Mouse (Mus musculus): ENCODE data around the gene St14. TPM values are rescaled to one million over a fixed set of nuclear protein-coding genes. Genes with fewer than 3 reads are reported as not detected.

The St14 gene
- polyA plus RNA-seq, 1 experiment: 0.02 TPM

DNA sequence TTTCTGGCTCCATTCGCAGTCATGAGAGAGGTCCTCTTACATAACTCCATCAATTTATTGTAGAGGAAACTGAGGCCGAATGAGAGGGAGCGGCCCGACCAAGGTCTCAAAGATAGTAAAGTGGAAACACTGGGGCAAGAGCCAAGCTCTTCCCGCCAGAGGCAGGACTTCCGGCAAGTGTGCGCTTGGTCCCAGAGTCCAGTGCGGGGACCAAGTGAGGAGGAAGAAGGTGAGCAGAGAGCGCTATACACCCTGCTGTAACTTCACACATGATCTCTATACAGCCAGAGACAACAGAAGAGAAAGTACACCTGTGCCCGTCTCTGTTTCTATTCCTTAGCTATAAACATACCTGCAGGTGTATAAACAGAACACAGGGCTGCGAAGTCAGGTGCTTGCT, 14.6 kb downstream of the St14 start:
- Histone ChIP-seq H3K27me3 (ENCODE audit: control insufficient read depth, insufficient read depth, insufficient read length) (no peaks in the 10 kb centered on the region), H3ac (ENCODE audit: control insufficient read depth, insufficient read length) (no peak overlapping the region), H3K79me2 (ENCODE audit: control insufficient read depth, insufficient read depth) (no peaks in the 10 kb centered on the region), H3K4me2 (ENCODE audit: low read depth) (no peak overlapping the region), H3K36me3 (ENCODE audit: control insufficient read depth, insufficient read depth) (no peaks in the 10 kb centered on the region), H3K4me3 (no peak overlapping the region)
- TF ChIP-seq REST (IDR thresholded peaks at IDR 0.05; ENCODE audit: insufficient read depth, insufficient read length) (no peak), POLR2AphosphoS2 (IDR thresholded peaks at IDR 0.05; ENCODE audit: insufficient read length, low read depth) (no peak), MYOG (IDR thresholded peaks at IDR 0.05; ENCODE audit: control insufficient read depth in 1 of 3, insufficient read depth in 1 of 3, insufficient read length in 2 of 3, low read depth in 2 of 3) (no peak), E2F4 (IDR thresholded peaks at IDR 0.05; ENCODE audit: insufficient read depth) (no peak), MAX (IDR thresholded peaks at IDR 0.05; ENCODE audit: low read depth) (no peak), TCF12 (IDR thresholded peaks at IDR 0.05; ENCODE audit: insufficient read depth, poor library complexity, severe bottlenecking) (no peak), USF1 (IDR thresholded peaks at IDR 0.05; ENCODE audit: low read depth) (no peak), TCF3 (IDR thresholded peaks at IDR 0.05; ENCODE audit: insufficient read length, low read depth) (no peak), MYOD1 (IDR thresholded peaks at IDR 0.05; ENCODE audit: control insufficient read depth in 1 of 3, insufficient read length in 2 of 3, low read depth in 2 of 3) (no peak), POLR2A (IDR thresholded peaks at IDR 0.05; ENCODE audit: insufficient read length, low read depth) (no peak), CEBPB (IDR thresholded peaks at IDR 0.05; ENCODE audit: insufficient read depth, poor library complexity, severe bottlenecking) (no peak), SRF (IDR thresholded peaks at IDR 0.05; ENCODE audit: control insufficient read depth, insufficient read length, low read depth) (no peak)

DNA sequence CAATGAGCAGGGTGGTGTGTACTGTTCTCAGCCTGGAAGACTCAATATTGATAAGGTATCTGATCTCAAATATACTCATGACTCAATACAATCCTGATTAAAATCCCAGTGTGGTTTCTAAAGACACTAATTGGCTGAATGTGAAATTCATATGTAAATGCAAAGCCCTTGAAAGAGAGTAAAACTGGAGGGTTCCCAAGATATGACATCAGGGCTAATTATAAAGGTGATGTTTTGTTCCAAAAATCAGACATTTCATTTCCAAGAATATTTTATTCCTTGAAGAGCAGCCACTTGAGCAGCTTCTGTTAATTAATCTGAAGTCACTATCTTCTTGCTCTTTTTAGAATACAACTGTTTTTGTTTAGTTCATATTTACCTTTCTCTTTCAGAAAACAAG, 16.1 kb downstream of the St14 start:
- Histone ChIP-seq H3K4me3 (no peak overlapping the region), H3K4me2 (ENCODE audit: low read depth) (no peak overlapping the region), H3K27me3 (ENCODE audit: control insufficient read depth, insufficient read depth, insufficient read length) (no peaks in the 10 kb centered on the region), H3K36me3 (ENCODE audit: control insufficient read depth, insufficient read depth) (no peaks in the 10 kb centered on the region), H3K79me2 (ENCODE audit: control insufficient read depth, insufficient read depth) (no peaks in the 10 kb centered on the region), H3ac (ENCODE audit: control insufficient read depth, insufficient read length) (no peak overlapping the region)
- TF ChIP-seq POLR2AphosphoS2 (IDR thresholded peaks at IDR 0.05; ENCODE audit: insufficient read length, low read depth) (no peak), CEBPB (IDR thresholded peaks at IDR 0.05; ENCODE audit: insufficient read depth, poor library complexity, severe bottlenecking) (no peak), REST (IDR thresholded peaks at IDR 0.05; ENCODE audit: insufficient read depth, insufficient read length) (no peak), POLR2A (IDR thresholded peaks at IDR 0.05; ENCODE audit: insufficient read length, low read depth) (no peak), USF1 (IDR thresholded peaks at IDR 0.05; ENCODE audit: low read depth) (no peak)

DNA sequence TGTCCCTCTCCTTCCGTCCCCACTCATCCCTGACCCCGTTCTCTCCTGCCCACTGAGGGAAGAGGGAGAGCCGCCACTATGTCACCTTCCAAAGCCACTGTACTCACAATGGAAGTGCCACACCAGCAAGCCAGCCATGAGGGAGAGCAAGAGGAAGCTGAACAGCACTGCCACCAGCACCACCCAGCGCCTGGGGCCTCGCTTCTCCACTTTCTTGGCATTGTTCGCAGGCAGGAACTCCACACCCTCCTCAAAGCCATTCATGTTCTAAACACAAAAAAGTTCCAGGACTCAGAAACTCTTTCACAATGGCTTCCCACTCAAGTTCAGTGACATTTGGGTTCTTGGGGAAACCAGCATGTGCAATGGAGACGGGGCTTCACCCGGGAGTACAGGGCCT, 23.2 kb downstream of the St14 start:
- H3K27me3 ChIP-seq (ENCODE audit: control insufficient read depth, insufficient read depth, insufficient read length): peaks cover 55% of the 10 kb centered on the region
- TF ChIP-seq POLR2AphosphoS2 (IDR thresholded peaks at IDR 0.05; ENCODE audit: insufficient read length, low read depth) (no peak), MYOG (IDR thresholded peaks at IDR 0.05; ENCODE audit: control insufficient read depth in 1 of 3, insufficient read depth in 1 of 3, insufficient read length in 2 of 3, low read depth in 2 of 3) (no peak), MAX (IDR thresholded peaks at IDR 0.05; ENCODE audit: low read depth) (no peak), TCF12 (IDR thresholded peaks at IDR 0.05; ENCODE audit: insufficient read depth, poor library complexity, severe bottlenecking) (no peak), SRF (IDR thresholded peaks at IDR 0.05; ENCODE audit: control insufficient read depth, insufficient read length, low read depth) (no peak), USF1 (IDR thresholded peaks at IDR 0.05; ENCODE audit: low read depth) (no peak), E2F4 (IDR thresholded peaks at IDR 0.05; ENCODE audit: insufficient read depth) (no peak), POLR2A (IDR thresholded peaks at IDR 0.05; ENCODE audit: insufficient read length, low read depth) (no peak), CEBPB (IDR thresholded peaks at IDR 0.05; ENCODE audit: insufficient read depth, poor library complexity, severe bottlenecking) (no peak), REST (IDR thresholded peaks at IDR 0.05; ENCODE audit: insufficient read depth, insufficient read length) (no peak), MYOD1 (IDR thresholded peaks at IDR 0.05; ENCODE audit: control insufficient read depth in 1 of 3, insufficient read length in 2 of 3, low read depth in 2 of 3) (no peak), TCF3 (IDR thresholded peaks at IDR 0.05; ENCODE audit: insufficient read length, low read depth) (no peak)
- no peaks in the 10 kb centered on the region for H3K36me3 ChIP-seq (ENCODE audit: control insufficient read depth, insufficient read depth)
- no peak overlapping the region for H3K4me2 ChIP-seq (ENCODE audit: low read depth)
- no peak overlapping the region for H3ac ChIP-seq (ENCODE audit: control insufficient read depth, insufficient read length)
- no peak overlapping the region for H3K4me3 ChIP-seq
- H3K79me2 ChIP-seq (ENCODE audit: control insufficient read depth, insufficient read depth): no peaks in the 10 kb centered on the region

GRCm38 (mm10) chr9:31098118-31098517, 33.5 kb downstream of the St14 start:
- Histone ChIP-seq H3K4me2 (ENCODE audit: low read depth) (no peak overlapping the region), H3K79me2 (ENCODE audit: control insufficient read depth, insufficient read depth) (no peaks in the 10 kb centered on the region), H3K4me3 (no peak overlapping the region), H3K36me3 (ENCODE audit: control insufficient read depth, insufficient read depth) (no peaks in the 10 kb centered on the region), H3ac (ENCODE audit: control insufficient read depth, insufficient read length) (no peak overlapping the region), H3K27me3 (ENCODE audit: control insufficient read depth, insufficient read depth, insufficient read length) (peaks cover 23% of the 10 kb centered on the region)
- TF ChIP-seq CEBPB (IDR thresholded peaks at IDR 0.05; ENCODE audit: insufficient read depth, poor library complexity, severe bottlenecking): no peak
- no peak for TF ChIP-seq POLR2A (IDR thresholded peaks at IDR 0.05; ENCODE audit: insufficient read length, low read depth)
- TF ChIP-seq SRF (IDR thresholded peaks at IDR 0.05; ENCODE audit: control insufficient read depth, insufficient read length, low read depth): no peak
- TF ChIP-seq USF1 (IDR thresholded peaks at IDR 0.05; ENCODE audit: low read depth): no peak
- TF ChIP-seq TCF12 (IDR thresholded peaks at IDR 0.05; ENCODE audit: insufficient read depth, poor library complexity, severe bottlenecking): no peak
- no peak for TF ChIP-seq REST (IDR thresholded peaks at IDR 0.05; ENCODE audit: insufficient read depth, insufficient read length)
- no peak for TF ChIP-seq TCF3 (IDR thresholded peaks at IDR 0.05; ENCODE audit: insufficient read length, low read depth)
- TF ChIP-seq MYOG (IDR thresholded peaks at IDR 0.05; ENCODE audit: control insufficient read depth in 1 of 3, insufficient read depth in 1 of 3, insufficient read length in 2 of 3, low read depth in 2 of 3): no peak
- no peak for TF ChIP-seq E2F4 (IDR thresholded peaks at IDR 0.05; ENCODE audit: insufficient read depth)
- no peak for TF ChIP-seq MAX (IDR thresholded peaks at IDR 0.05; ENCODE audit: low read depth)
- TF ChIP-seq MYOD1 (IDR thresholded peaks at IDR 0.05; ENCODE audit: control insufficient read depth in 1 of 3, insufficient read length in 2 of 3, low read depth in 2 of 3): no peak
- no peak for TF ChIP-seq POLR2AphosphoS2 (IDR thresholded peaks at IDR 0.05; ENCODE audit: insufficient read length, low read depth)
